Mouse (Mus musculus): ENCODE data around the gene Gja5. TPM values are rescaled to one million over a fixed set of nuclear protein-coding genes. Genes with fewer than 3 reads are reported as not detected.

Gja5 gene
- total RNA-seq, 1 experiment = 0.13 TPM

GRCm38 (mm10) chr3:96879536-96879935, 25.0 kb upstream of the Gja5 start:
- H3K36me3 ChIP-seq (ENCODE audit: control insufficient read depth, insufficient read depth, low read length, poor library complexity, severe bottlenecking) = peaks cover 18% of the 10 kb centered on the region
- in situ Hi-C loops (cut with MboI; ENCODE audit: low sequenced_read_pairs in 2 of 2, unreplicated experiment in 2 of 2) = no loop called here
- DNase-seq (ENCODE audit: low read depth, low spot score) = no peak
- H3K4me1 ChIP-seq (ENCODE audit: control insufficient read depth in 2 of 2, insufficient read depth in 2 of 2, low read length in 2 of 2, poor library complexity in 1 of 2) = no peaks in the 10 kb centered on the region
- no peak overlapping the region for H3K27ac ChIP-seq (ENCODE audit: insufficient read depth, low read depth, low read length, poor library complexity, severe bottlenecking)
- H3K9me3 ChIP-seq (ENCODE audit: control insufficient read depth, insufficient read depth, low read depth, low read length) = no peaks in the 10 kb centered on the region
- no peak overlapping the region for H3K4me3 ChIP-seq (ENCODE audit: insufficient read depth in 1 of 2, low read depth in 1 of 2, low read length in 2 of 2, poor library complexity in 1 of 2, severe bottlenecking in 1 of 2)
- H3K9ac ChIP-seq (ENCODE audit: insufficient read depth, low read depth, low read length, poor library complexity, severe bottlenecking) = no peak overlapping the region
- no peak for TF ChIP-seq ZNF384 (IDR thresholded peaks at IDR 0.05; ENCODE audit: low read depth, low read length)
- TF ChIP-seq CHD2 (IDR thresholded peaks at IDR 0.05; ENCODE audit: low read depth, low read length) = no peak
- no peak for TF ChIP-seq HCFC1 (IDR thresholded peaks at IDR 0.05; ENCODE audit: borderline replicate concordance, insufficient read depth, low read length)
- no peak for TF ChIP-seq MAFK (IDR thresholded peaks at IDR 0.05; ENCODE audit: insufficient read depth, low read depth, low read length)
- TF ChIP-seq ZC3H11A (IDR thresholded peaks at IDR 0.05; ENCODE audit: borderline replicate concordance, low read depth, low read length) = no peak

GRCm38 (mm10) chr3:96880385-96880784, 24.1 kb upstream of the Gja5 start:
- Histone ChIP-seq H3K4me3 (ENCODE audit: insufficient read depth in 1 of 2, low read depth in 1 of 2, low read length in 2 of 2, poor library complexity in 1 of 2, severe bottlenecking in 1 of 2) (no peak overlapping the region), H3K36me3 (ENCODE audit: control insufficient read depth, insufficient read depth, low read length, poor library complexity, severe bottlenecking) (peaks cover 14% of the 10 kb centered on the region), H3K9me3 (ENCODE audit: control insufficient read depth, insufficient read depth, low read depth, low read length) (no peaks in the 10 kb centered on the region), H3K27ac (ENCODE audit: insufficient read depth, low read depth, low read length, poor library complexity, severe bottlenecking) (no peak overlapping the region), H3K9ac (ENCODE audit: insufficient read depth, low read depth, low read length, poor library complexity, severe bottlenecking) (no peak overlapping the region), H3K4me1 (ENCODE audit: control insufficient read depth in 2 of 2, insufficient read depth in 2 of 2, low read length in 2 of 2, poor library complexity in 1 of 2) (no peaks in the 10 kb centered on the region)
- no peak for TF ChIP-seq ZNF384 (IDR thresholded peaks at IDR 0.05; ENCODE audit: low read depth, low read length)
- no peak for DNase-seq (ENCODE audit: low read depth, low spot score)
- in situ Hi-C loops (cut with MboI; ENCODE audit: low sequenced_read_pairs in 2 of 2, unreplicated experiment in 2 of 2) = no loop called here

GRCm38 (mm10) chr3:96881557-96881956, 22.9 kb upstream of the Gja5 start:
- in situ Hi-C loops (cut with MboI; ENCODE audit: low sequenced_read_pairs in 2 of 2, unreplicated experiment in 2 of 2) = no loop called here
- Histone ChIP-seq H3K27ac (ENCODE audit: insufficient read depth, low read depth, low read length, poor library complexity, severe bottlenecking) (no peak overlapping the region), H3K9me3 (ENCODE audit: control insufficient read depth, insufficient read depth, low read depth, low read length) (no peaks in the 10 kb centered on the region), H3K36me3 (ENCODE audit: control insufficient read depth, insufficient read depth, low read length, poor library complexity, severe bottlenecking) (peaks cover 13% of the 10 kb centered on the region), H3K4me1 (ENCODE audit: control insufficient read depth in 2 of 2, insufficient read depth in 2 of 2, low read length in 2 of 2, poor library complexity in 1 of 2) (no peaks in the 10 kb centered on the region), H3K9ac (ENCODE audit: insufficient read depth, low read depth, low read length, poor library complexity, severe bottlenecking) (no peak overlapping the region), H3K4me3 (ENCODE audit: insufficient read depth in 1 of 2, low read depth in 1 of 2, low read length in 2 of 2, poor library complexity in 1 of 2, severe bottlenecking in 1 of 2) (no peak overlapping the region)
- no peak for TF ChIP-seq ZNF384 (IDR thresholded peaks at IDR 0.05; ENCODE audit: low read depth, low read length)
- TF ChIP-seq HCFC1 (IDR thresholded peaks at IDR 0.05; ENCODE audit: borderline replicate concordance, insufficient read depth, low read length) = no peak
- TF ChIP-seq MAFK (IDR thresholded peaks at IDR 0.05; ENCODE audit: insufficient read depth, low read depth, low read length) = no peak
- TF ChIP-seq CHD2 (IDR thresholded peaks at IDR 0.05; ENCODE audit: low read depth, low read length) = no peak
- no peak for TF ChIP-seq ZC3H11A (IDR thresholded peaks at IDR 0.05; ENCODE audit: borderline replicate concordance, low read depth, low read length)
- no peak for DNase-seq (ENCODE audit: low read depth, low spot score)

GRCm38 (mm10) chr3:96882061-96882849, 22.2 kb upstream of the Gja5 start:
- Histone ChIP-seq H3K4me3 (ENCODE audit: insufficient read depth in 1 of 2, low read depth in 1 of 2, low read length in 2 of 2, poor library complexity in 1 of 2, severe bottlenecking in 1 of 2) (no peak overlapping the region), H3K9me3 (ENCODE audit: control insufficient read depth, insufficient read depth, low read depth, low read length) (no peaks in the 10 kb centered on the region), H3K4me1 (ENCODE audit: control insufficient read depth in 2 of 2, insufficient read depth in 2 of 2, low read length in 2 of 2, poor library complexity in 1 of 2) (no peaks in the 10 kb centered on the region), H3K27ac (ENCODE audit: insufficient read depth, low read depth, low read length, poor library complexity, severe bottlenecking) (no peak overlapping the region), H3K36me3 (ENCODE audit: control insufficient read depth, insufficient read depth, low read length, poor library complexity, severe bottlenecking) (peaks cover 13% of the 10 kb centered on the region), H3K9ac (ENCODE audit: insufficient read depth, low read depth, low read length, poor library complexity, severe bottlenecking) (no peak overlapping the region)
- in situ Hi-C loops (cut with MboI; ENCODE audit: low sequenced_read_pairs in 2 of 2, unreplicated experiment in 2 of 2) = no loop called here
- TF ChIP-seq MAFK (IDR thresholded peaks at IDR 0.05; ENCODE audit: insufficient read depth, low read depth, low read length) (no peak), CHD2 (IDR thresholded peaks at IDR 0.05; ENCODE audit: low read depth, low read length) (no peak), ZC3H11A (IDR thresholded peaks at IDR 0.05; ENCODE audit: borderline replicate concordance, low read depth, low read length) (no peak), ZNF384 (IDR thresholded peaks at IDR 0.05; ENCODE audit: low read depth, low read length) (no peak), HCFC1 (IDR thresholded peaks at IDR 0.05; ENCODE audit: borderline replicate concordance, insufficient read depth, low read length) (no peak)
- no peak for DNase-seq (ENCODE audit: low read depth, low spot score)

GRCm38 (mm10) chr3:96883690-96884089, 20.8 kb upstream of the Gja5 start:
- H3K27ac ChIP-seq (ENCODE audit: insufficient read depth, low read depth, low read length, poor library complexity, severe bottlenecking) = no peak overlapping the region
- no peaks in the 10 kb centered on the region for H3K4me1 ChIP-seq (ENCODE audit: control insufficient read depth in 2 of 2, insufficient read depth in 2 of 2, low read length in 2 of 2, poor library complexity in 1 of 2)
- H3K9me3 ChIP-seq (ENCODE audit: control insufficient read depth, insufficient read depth, low read depth, low read length) = no peaks in the 10 kb centered on the region
- DNase-seq (ENCODE audit: low read depth, low spot score) = no peak
- TF ChIP-seq ZNF384 (IDR thresholded peaks at IDR 0.05; ENCODE audit: low read depth, low read length) = no peak
- no peak for TF ChIP-seq HCFC1 (IDR thresholded peaks at IDR 0.05; ENCODE audit: borderline replicate concordance, insufficient read depth, low read length)
- no peak for TF ChIP-seq ZC3H11A (IDR thresholded peaks at IDR 0.05; ENCODE audit: borderline replicate concordance, low read depth, low read length)
- TF ChIP-seq MAFK (IDR thresholded peaks at IDR 0.05; ENCODE audit: insufficient read depth, low read depth, low read length) = no peak
- TF ChIP-seq CHD2 (IDR thresholded peaks at IDR 0.05; ENCODE audit: low read depth, low read length) = no peak
- in situ Hi-C loops (cut with MboI; ENCODE audit: low sequenced_read_pairs in 2 of 2, unreplicated experiment in 2 of 2) = no loop called here
- no peak overlapping the region for H3K9ac ChIP-seq (ENCODE audit: insufficient read depth, low read depth, low read length, poor library complexity, severe bottlenecking)
- H3K4me3 ChIP-seq (ENCODE audit: insufficient read depth in 1 of 2, low read depth in 1 of 2, low read length in 2 of 2, poor library complexity in 1 of 2, severe bottlenecking in 1 of 2) = no peak overlapping the region
- peaks cover 17% of the 10 kb centered on the region for H3K36me3 ChIP-seq (ENCODE audit: control insufficient read depth, insufficient read depth, low read length, poor library complexity, severe bottlenecking)
